Mouse (Mus musculus) embryonic stem cell, embryonic (primary cell): ENCODE measurements around the gene Espl1.

Source experiments
- CTCF ChIA-PET, 4 experiments: fragments of 300-600 bp in 2 of 4; fragments of 350-600 bp in 2 of 4; sonication (Branson Sonifier 250); formaldehyde crosslinking; loops; one replicate each; lab custom pipeline; 2022; ENCODE audit warnings: inconsistent platforms in 2 of 4; lab: Charles Lee
- POLR2A ChIA-PET, 4 experiments: fragments of 300-600 bp in 2 of 4; fragments of 350-600 bp in 2 of 4; sonication (Branson Sonifier 250); formaldehyde crosslinking; loops; one replicate each; lab custom pipeline; 2022; ENCODE audit warnings: antibody characterized with exemption in 4 of 4, inconsistent platforms in 1 of 4; lab: Charles Lee

Espl1 gene

GRCm38 (mm10) chr15:102362648-102363047 is 66.6 kb downstream of the Espl1 start:
- ChIA-PET POLR2A (interaction anchor here in 3 of 4 experiments (0.6 to 6.3 kb wide), 16 partner anchors 9 to 353 kb away, joined by 3 to 45 read pairs (median 4); partner anchors contain the start of genes Aaas (in 2 of the 3) and Sp1 (in 2 of the 3)), CTCF (interaction anchor here (0.5 to 1.2 kb wide), 9 partner anchors 9 to 253 kb away, joined by 3 to 7 read pairs (median 3); partner anchors contain the start of gene Espl1 (in 1 of the 4))

DNA sequence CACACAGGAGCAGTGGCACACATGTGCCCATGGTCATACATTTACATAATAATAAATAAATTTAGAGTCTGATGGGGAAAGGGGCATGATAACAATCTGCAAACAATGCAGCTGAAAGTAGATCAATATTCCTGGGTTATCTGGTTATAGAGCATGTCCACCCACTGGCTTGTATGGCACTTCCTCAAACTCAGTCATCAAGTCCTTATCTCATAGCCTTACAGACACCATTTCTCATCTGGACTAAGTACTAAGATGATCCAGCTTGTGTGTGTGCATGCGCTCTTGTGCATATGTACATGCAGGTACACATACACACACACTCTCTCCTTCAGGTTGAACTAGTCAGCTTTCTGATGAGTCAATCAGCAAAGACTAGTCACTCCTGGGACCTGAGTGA is 68.6 kb downstream of the Espl1 start:
- POLR2A ChIA-PET = interaction anchor here in 3 of 4 experiments (0.6 to 3.7 kb wide), 8 partner anchors 10 to 153 kb away, joined by 3 to 11 read pairs (median 4); partner anchors contain the start of genes Sp1 (in 1 of the 3) and Tarbp2 (in 1 of the 3)
- CTCF ChIA-PET = interaction anchor here in 1 of 4 experiments (0.8 to 1.8 kb wide), 2 partner anchors 17 to 36 kb away, joined by 3 to 6 read pairs; no protein-coding TSS in a partner anchor

- ChIA-PET CTCF (interaction anchor here in 3 of 4 experiments (0.6 to 2.0 kb wide), 10 partner anchors 11 to 55 kb away, joined by 3 to 14 read pairs (median 6); partner anchors contain the start of gene Aaas (in 1 of the 3)), POLR2A (interaction anchor here in 3 of 4 experiments (0.5 to 3.7 kb wide), 21 partner anchors 8 to 583 kb away, joined by 3 to 13 read pairs (median 4); partner anchors contain the start of genes Sp1 (in 2 of the 3), Tarbp2 (in 2 of the 3), Aaas (in 1 of the 3) and Pcbp2 (in 1 of the 3))
These were observed 70.2 kb downstream of the Espl1 start for GRCm38 (mm10) chr15:102366238-102366637.

DNA sequence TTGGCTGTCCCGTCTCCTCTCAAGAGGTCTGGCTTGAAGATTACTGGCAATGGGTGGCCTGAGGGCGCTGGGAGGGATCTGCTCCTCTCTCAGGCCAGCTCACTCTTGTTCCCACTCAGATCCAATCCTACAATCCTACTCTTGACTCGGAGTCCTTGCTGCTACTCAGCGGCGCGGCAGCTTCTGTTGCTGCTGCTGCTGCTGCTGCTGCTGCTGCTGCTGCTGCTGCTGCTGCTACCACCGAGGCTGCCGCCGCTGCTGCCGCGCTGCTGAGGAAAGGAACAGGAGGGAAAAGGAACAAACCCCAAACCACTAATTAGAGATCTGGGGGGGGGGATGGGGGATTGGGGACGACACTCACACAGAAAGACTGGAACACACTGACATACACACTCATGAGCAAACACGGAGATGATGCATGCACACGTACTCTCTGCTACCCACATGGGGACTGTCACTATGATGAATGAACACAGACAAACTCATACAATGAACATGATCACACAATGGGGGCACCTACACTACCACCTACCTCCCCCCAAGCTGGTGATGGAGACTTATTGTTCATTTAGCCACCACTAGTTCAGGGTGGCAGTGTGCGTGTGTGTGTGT is 70.8 kb downstream of the Espl1 start, which contains the start of gene Sp7:
Gene Sp7, minus strand, starts transcription at position 450 of the 612 bp plus-strand sequence.
- POLR2A ChIA-PET = interaction anchor here in 2 of 4 experiments (0.6 to 3.7 kb wide), 14 partner anchors 8 to 151 kb away, joined by 3 to 13 read pairs (median 6); partner anchors contain the start of genes Aaas (in 1 of the 2), Pcbp2 (in 1 of the 2), Pfdn5 (in 1 of the 2) and Sp1 (in 1 of the 2)
- CTCF ChIA-PET = interaction anchor here in 3 of 4 experiments (0.6 to 2.0 kb wide), 9 partner anchors 10 to 42 kb away, joined by 3 to 14 read pairs (median 5); partner anchors contain the start of gene Aaas (in 1 of the 3)

GRCm38 (mm10) chr15:102369972-102370371 is 73.9 kb downstream of the Espl1 start:
- CTCF ChIA-PET = interaction anchor here in 3 of 4 experiments (0.6 to 2.0 kb wide), 6 partner anchors 11 to 20 kb away, joined by 3 to 7 read pairs (median 5); partner anchors contain the start of gene Aaas (in 1 of the 3)
- POLR2A ChIA-PET = interaction anchor here (0.6 to 4.9 kb wide), 13 partner anchors 10 to 240 kb away, joined by 3 to 45 read pairs (median 5); partner anchors contain the start of genes Sp1 (in 2 of the 4), Aaas (in 1 of the 4) and Espl1 (in 1 of the 4)

GRCm38 (mm10) chr15:102370727-102371126 is 74.7 kb downstream of the Espl1 start:
- POLR2A ChIA-PET = interaction anchor here in 3 of 4 experiments (0.6 to 4.9 kb wide), 17 partner anchors 11 to 240 kb away, joined by 3 to 45 read pairs (median 4); partner anchors contain the start of genes Aaas (in 1 of the 3), Espl1 (in 1 of the 3), Prr13 (in 1 of the 3) and Tarbp2 (in 1 of the 3)
- CTCF ChIA-PET = interaction anchor here in 3 of 4 experiments (0.6 to 2.0 kb wide), 8 partner anchors 9 to 20 kb away, joined by 3 to 7 read pairs (median 4); partner anchors contain the start of gene Aaas (in 1 of the 3)
